Mouse (Mus musculus) cortical plate, adult 2 months (tissue): ENCODE data around the gene Shc4. TPM values are rescaled to one million over a fixed set of nuclear protein-coding genes. Genes with fewer than 3 reads are reported as not detected.
A peak's percentile ranks its signal among the peaks of the same experiment; 100 is the strongest.

Experiments
- H3K27ac ChIP-seq: fragments of 200-500 bp; 2 replicates; pipeline ENCODE4 v1.5.1; 2012; ENCODE audit warnings: low read length, control low read depth, inconsistent platforms; ENCODE audit not compliant: insufficient read depth
- H3K4me1 ChIP-seq: fragments of 200-500 bp; 2 replicates; pipeline ENCODE4 v1.6.1; 2011; ENCODE audit warnings: low read length; ENCODE audit not compliant: control insufficient read depth, insufficient read depth
- H3K4me3 ChIP-seq: fragments of 200-500 bp; 2 replicates; pipeline ENCODE4 v1.5.1; 2011; ENCODE audit warnings: mild to moderate bottlenecking, low read length, control low read depth; ENCODE audit not compliant: insufficient read depth
- CTCF ChIP-seq: fragments of 200-500 bp; IDR thresholded peaks from 2 replicates; pipeline ENCODE4 v1.5.1; 2011; ENCODE audit warnings: mild to moderate bottlenecking, control low read depth, low read length; ENCODE audit not compliant: insufficient read depth; ENCODE audit errors: extremely low read depth
- POLR2A ChIP-seq: fragments of 200-500 bp; IDR thresholded peaks from 2 replicates; pipeline ENCODE4 v1.6.1; 2011; ENCODE audit warnings: mild to moderate bottlenecking, low read length, control low read depth; ENCODE audit not compliant: insufficient read depth; ENCODE audit errors: extremely low read depth
- polyA plus RNA-seq: library from polyadenylated mRNA; depleted of rRNA; stranded (reverse); fragments of >200 nt; gene quantifications from 2 replicates; pipeline ENCODE4 v1.2.3, GENCODE M21; 2012

The Shc4 gene
- polyA plus RNA-seq, 1 experiment, result 3.5 TPM

- no peak for TF ChIP-seq POLR2A
- TF ChIP-seq CTCF, result no peak
- no peak overlapping the region for H3K4me3 ChIP-seq
- no peaks in the 10 kb centered on the region for H3K4me1 ChIP-seq
- H3K27ac ChIP-seq, result no peak overlapping the region
Observed at GRCm38 (mm10) chr2:125651563-125651962, 72.4 kb downstream of the Shc4 start.

- H3K4me1 ChIP-seq, result no peaks in the 10 kb centered on the region
- no peak overlapping the region for H3K27ac ChIP-seq
- H3K4me3 ChIP-seq, result no peak overlapping the region
- no peak for TF ChIP-seq POLR2A
- TF ChIP-seq CTCF, result no peak
Observed at GRCm38 (mm10) chr2:125650742-125651352, 73.1 kb downstream of the Shc4 start.

- Histone ChIP-seq H3K4me1 (no peaks in the 10 kb centered on the region), H3K4me3 (no peak overlapping the region), H3K27ac (no peak overlapping the region)
- TF ChIP-seq CTCF (no peak), POLR2A (no peak)
Observed at GRCm38 (mm10) chr2:125650038-125650437, 73.9 kb downstream of the Shc4 start.

DNA sequence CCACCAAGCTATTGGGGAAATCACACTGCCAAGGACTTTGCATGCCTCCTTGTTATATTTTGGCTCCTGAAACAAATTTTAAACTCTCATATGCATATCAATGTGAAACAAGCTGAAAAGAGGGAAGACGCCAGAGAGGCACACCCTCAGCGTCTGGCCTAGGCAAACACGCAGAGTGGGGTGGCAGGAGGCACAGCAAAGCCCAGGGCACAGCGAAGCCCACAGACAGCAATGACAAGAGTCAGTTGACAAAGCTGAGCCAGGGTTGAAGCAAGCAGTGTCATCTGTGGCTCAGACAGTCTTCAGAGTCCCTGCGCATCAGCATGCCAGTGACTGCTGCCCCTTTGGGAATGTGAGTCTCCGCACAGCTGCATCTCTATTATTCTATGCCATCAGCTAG, 79.0 kb downstream of the Shc4 start:
- TF ChIP-seq CTCF (no peak), POLR2A (no peak)
- Histone ChIP-seq H3K27ac (no peak overlapping the region), H3K4me1 (no peaks in the 10 kb centered on the region), H3K4me3 (no peak overlapping the region)

DNA sequence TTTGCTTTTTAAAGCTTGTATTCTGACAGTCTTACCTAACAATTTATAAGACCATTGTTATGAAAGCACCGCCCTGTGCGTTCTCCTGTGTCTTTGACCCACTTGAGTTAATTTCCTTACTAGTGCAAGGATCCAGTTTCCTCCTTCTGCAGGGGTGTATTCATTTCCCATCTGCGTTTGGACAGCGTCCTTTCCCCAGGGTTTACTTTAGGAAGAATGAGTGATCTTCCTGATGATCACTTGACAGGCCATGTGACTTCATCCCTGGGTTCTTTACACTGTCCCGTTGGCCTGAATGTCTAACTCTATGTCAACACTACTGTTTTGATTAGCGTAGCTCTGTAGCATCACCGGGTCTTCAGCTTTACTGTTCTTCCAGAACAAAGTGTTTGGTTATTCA, 86.6 kb downstream of the Shc4 start:
- TF ChIP-seq POLR2A (no peak), CTCF (no peak)
- H3K4me3 ChIP-seq, result no peak overlapping the region
- no peak overlapping the region for H3K27ac ChIP-seq
- no peaks in the 10 kb centered on the region for H3K4me1 ChIP-seq

- Histone ChIP-seq H3K4me1 (no peaks in the 10 kb centered on the region), H3K27ac (no peak overlapping the region), H3K4me3 (no peak overlapping the region)
- no peak for TF ChIP-seq CTCF
- no peak for TF ChIP-seq POLR2A
Observed at GRCm38 (mm10) chr2:125630010-125630409, 93.9 kb downstream of the Shc4 start.

DNA sequence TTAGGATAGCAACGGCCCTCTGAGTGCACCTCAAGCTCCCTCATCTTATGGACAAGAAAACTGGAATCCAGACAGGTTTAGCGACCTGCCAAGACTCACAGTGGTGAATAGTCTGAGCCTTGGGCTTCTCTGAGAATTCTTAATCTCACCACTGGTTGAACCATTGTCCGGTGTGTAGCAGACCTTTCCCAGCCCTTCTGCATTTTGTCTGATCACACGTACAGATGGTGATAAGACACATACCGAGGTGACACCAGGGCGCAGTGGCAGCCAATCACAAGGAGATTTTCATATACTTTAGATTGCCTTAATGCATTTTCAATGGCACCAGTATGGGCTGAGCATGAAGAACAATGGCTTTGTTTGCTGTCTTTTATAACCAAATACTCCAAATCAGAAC, 95.5 kb downstream of the Shc4 start:
- Histone ChIP-seq H3K27ac (no peak overlapping the region), H3K4me1 (no peaks in the 10 kb centered on the region), H3K4me3 (no peak overlapping the region)
- no peak for TF ChIP-seq CTCF
- no peak for TF ChIP-seq POLR2A

DNA sequence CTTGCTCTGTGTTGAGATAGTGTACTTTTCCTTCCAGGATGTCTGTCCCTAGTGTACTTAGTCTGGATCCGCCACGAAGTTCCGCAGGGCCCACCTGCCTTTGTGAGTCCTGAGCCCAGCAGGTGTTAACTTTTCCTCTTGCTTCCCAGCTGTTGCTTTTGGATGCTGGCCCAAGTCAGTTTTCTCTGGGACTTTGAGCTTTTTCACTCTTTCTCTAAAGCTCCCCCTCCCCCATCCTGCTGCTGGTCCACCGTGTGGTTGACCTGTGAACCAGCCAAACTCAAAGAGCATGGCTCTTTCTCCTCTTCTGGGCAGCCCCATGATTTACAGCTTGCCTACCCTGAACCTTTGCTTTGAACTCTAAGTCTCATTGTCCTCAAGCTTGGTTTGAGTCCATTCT, 97.4 kb downstream of the Shc4 start:
- Histone ChIP-seq H3K4me3 (no peak overlapping the region), H3K4me1 (no peaks in the 10 kb centered on the region), H3K27ac (no peak overlapping the region)
- no peak for TF ChIP-seq POLR2A

DNA sequence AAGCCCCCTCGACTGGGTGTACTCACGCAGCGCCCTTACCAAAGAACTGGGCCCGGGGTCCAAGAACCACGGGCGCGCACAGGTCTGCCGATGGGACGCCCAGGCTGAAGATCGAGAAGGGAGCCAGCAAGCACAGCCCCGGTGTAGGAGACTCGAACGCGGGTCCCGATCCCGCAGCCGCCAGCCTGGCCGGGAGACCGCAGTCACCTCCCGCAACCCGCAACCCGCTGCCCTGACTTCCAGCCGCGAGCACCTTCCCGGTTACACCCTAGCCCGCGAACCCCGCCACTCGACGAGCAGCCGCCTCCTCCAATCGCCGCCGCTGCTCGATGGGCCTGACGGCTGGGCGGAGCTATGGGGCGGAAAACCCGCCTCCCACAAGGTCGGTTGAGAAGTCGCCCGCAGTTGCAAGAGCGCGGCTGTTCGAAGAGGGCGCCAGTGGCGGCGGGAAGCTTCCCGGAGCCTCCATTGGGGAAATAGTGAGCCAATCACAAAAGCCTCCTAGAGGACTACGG, 99.1 kb downstream of the Shc4 start, which contains the start of gene Cep152:
Cep152 (minus strand) TSS at position 277 of the 515 bp plus-strand sequence.
- H3K27ac ChIP-seq, result no peak within 1 kb of the TSS
- H3K4me3 ChIP-seq, result peak within 1 kb of the TSS; percentile 47
- no peaks in the 10 kb centered on the region for H3K4me1 ChIP-seq
- TF ChIP-seq POLR2A (no peak), CTCF (no peak)

- H3K27ac ChIP-seq, result no peak overlapping the region
- H3K4me1 ChIP-seq, result no peaks in the 10 kb centered on the region
- peak overlapping the region; percentile 47; the same call in 1 of the 2 replicates for H3K4me3 ChIP-seq
- TF ChIP-seq POLR2A (no peak), CTCF (no peak)
Observed at GRCm38 (mm10) chr2:125624127-125624685, 99.7 kb downstream of the Shc4 start.

DNA sequence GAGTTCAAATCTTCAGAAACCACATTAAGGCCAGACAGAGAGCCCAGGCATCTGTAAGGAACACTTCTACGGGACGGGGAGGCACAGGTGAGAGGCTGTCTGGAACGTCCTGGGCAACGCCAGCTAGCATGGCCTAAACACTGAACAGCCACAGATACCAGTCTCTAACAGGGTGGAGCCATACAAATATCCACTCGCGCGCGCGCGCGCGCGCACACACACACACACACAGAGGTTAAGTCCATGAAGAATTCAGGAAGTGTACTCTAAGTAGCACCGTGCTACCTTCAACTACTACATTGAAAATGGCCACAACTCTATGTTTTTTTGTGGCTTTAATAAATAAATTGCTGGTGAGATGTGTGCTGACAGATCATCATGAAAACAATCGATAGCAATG, 100.7 kb downstream of the Shc4 start:
- no peaks in the 10 kb centered on the region for H3K4me1 ChIP-seq
- TF ChIP-seq CTCF (no peak), POLR2A (no peak)
- no peak overlapping the region for H3K4me3 ChIP-seq
- H3K27ac ChIP-seq, result no peak overlapping the region
